Mouse (Mus musculus): ENCODE measurements around the gene Atad1. TPM values are rescaled to one million over a fixed set of nuclear protein-coding genes. Genes with fewer than 3 reads are reported as not detected.

Gene Atad1
- polyA plus RNA-seq, 1 experiment from 2014 or later = 110 TPM

DNA sequence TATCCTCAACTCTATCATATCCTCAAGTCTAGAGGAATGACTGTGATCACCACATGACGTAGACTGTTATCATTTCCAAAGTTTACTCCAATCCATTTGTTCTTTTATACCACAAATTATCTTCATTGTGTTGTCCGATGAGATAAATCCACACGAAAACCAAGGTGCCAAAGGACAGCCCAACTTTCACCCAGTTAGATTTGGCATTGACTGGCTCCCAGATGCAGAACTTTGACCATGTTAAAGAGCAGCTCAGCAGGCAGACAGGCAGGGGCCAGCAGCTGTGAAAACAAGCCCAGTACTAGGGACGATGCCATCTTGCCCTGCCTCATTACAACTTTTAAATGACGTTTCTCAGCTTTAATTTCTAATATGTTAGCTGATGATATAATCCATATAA is 80.2 kb downstream of the Atad1 start:
- 80% methylated on average over 5 of the region's 5 CpGs for WGBS
- H3K27me3 ChIP-seq (replicated peaks) = no peaks in the 10 kb centered on the region
- no peak overlapping the region for H3K4me3 ChIP-seq
- H3K9ac ChIP-seq = no peak overlapping the region
- H3K4me2 ChIP-seq = no peak overlapping the region
- H3K36me3 ChIP-seq (replicated peaks) = 0 out of 2 replicates have a peak, but pooled peaks cover 4% of the 10 kb centered on the region
- no peak overlapping the region for H3K27ac ChIP-seq
- ATAC-seq (replicated peaks) = no peak
- H3K9me3 ChIP-seq = no peaks in the 10 kb centered on the region
- H3K4me1 ChIP-seq = no peaks in the 10 kb centered on the region

DNA sequence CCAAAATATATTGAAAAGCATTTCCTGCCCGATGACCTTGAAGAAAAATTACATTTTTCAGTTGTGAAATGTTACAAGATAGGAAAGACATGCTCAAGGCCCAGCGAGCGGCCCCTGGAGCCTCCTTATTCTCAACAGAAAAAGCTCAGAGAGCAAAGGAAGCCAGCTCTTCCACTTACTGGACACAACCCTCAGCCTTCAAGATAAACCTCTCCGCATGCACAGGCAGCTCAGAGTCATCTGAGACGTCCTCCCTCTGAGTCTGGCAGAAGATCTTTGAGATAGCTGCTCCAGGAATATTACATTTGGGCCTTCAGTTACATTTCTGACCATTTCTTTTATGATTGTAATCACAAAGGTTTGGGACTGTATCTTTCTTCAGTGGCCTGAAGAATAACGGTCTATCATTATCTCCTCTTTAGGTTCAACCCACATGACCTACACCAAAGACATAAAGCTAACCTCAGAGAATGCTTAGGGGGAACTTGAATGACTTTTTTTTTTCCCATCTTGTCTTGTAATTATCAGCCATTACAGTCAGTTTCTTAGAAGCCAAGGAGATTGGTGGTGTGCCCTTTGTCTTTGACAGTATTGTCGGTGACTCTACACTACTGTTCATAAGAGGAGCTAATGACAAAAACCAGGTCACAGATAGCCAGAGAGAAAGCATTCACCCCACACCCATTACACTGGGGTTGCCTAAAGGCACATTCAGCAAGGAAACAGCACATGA is 85.8 kb downstream of the Atad1 start:
- Histone ChIP-seq H3K9me3 (no peaks in the 10 kb centered on the region), H3K9ac (no peak overlapping the region), H3K27me3 (replicated peaks) (no peaks in the 10 kb centered on the region), H3K4me2 (no peak overlapping the region), H3K27ac (no peak overlapping the region), H3K4me1 (no peaks in the 10 kb centered on the region), H3K36me3 (replicated peaks) (no peaks in the 10 kb centered on the region), H3K4me3 (no peak overlapping the region)
- no peak for ATAC-seq (replicated peaks)
- WGBS = 91% methylated on average over 7 of the region's 7 CpGs

DNA sequence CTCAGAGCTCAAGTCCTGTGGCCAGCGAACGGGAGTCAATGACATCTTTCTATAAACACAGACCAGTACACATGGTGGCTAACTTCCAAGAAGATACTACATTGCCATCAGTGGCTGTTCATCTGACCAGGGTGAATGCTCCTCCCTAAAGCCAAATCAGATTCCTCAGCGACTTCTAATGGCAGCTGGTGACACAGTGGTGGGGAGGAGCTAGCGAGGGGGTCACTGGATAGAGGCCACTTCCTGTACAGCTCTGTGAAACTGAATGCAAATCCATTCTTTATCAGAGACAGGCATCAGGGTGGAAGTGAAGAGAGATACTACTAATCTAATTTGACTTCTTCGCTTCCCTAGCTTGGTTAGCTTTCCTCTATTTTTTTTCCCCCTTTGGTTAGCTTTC is 86.5 kb downstream of the Atad1 start:
- no peak for ATAC-seq (replicated peaks)
- no peak overlapping the region for H3K9ac ChIP-seq
- 90% methylated on average over 5 of the region's 5 CpGs for WGBS

DNA sequence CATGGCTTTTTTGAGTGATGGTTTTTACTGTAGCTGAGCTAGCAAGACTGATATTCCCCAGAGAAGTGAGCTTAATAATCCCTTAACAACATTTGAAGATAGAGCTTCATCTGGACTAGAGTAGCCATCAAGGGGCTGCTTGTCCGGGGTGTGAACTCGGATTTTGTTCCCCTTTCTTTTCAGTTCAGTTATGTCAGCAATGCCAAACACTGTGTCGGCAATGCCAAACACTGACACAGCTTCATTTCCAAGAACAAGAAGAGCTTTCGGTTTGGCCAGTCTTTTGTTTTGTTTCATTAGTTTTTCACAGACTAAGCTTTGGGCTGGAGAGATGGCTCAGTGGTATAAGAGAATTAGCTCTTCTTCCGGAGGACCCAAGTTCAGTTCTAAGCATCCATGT is 88.5 kb downstream of the Atad1 start:
- Histone ChIP-seq H3K4me1 (peaks cover 7% of the 10 kb centered on the region), H3K9ac (no peak overlapping the region), H3K27ac (no peak overlapping the region), H3K4me2 (no peak overlapping the region), H3K27me3 (replicated peaks) (no peaks in the 10 kb centered on the region), H3K36me3 (replicated peaks) (no peaks in the 10 kb centered on the region), H3K4me3 (no peak overlapping the region), H3K9me3 (no peaks in the 10 kb centered on the region)
- no peak for ATAC-seq (replicated peaks)
- 85% methylated on average over 5 of the region's 5 CpGs for WGBS

More for the DNA sequence above, 86.5 kb downstream of the Atad1 start:
- H3K4me2 ChIP-seq = no peak overlapping the region
- no peaks in the 10 kb centered on the region for H3K36me3 ChIP-seq (replicated peaks)
- peaks cover 4% of the 10 kb centered on the region for H3K4me1 ChIP-seq
- H3K27me3 ChIP-seq (replicated peaks) = no peaks in the 10 kb centered on the region
- no peak overlapping the region for H3K4me3 ChIP-seq
- H3K9me3 ChIP-seq = no peaks in the 10 kb centered on the region
- H3K27ac ChIP-seq = no peak overlapping the region

DNA sequence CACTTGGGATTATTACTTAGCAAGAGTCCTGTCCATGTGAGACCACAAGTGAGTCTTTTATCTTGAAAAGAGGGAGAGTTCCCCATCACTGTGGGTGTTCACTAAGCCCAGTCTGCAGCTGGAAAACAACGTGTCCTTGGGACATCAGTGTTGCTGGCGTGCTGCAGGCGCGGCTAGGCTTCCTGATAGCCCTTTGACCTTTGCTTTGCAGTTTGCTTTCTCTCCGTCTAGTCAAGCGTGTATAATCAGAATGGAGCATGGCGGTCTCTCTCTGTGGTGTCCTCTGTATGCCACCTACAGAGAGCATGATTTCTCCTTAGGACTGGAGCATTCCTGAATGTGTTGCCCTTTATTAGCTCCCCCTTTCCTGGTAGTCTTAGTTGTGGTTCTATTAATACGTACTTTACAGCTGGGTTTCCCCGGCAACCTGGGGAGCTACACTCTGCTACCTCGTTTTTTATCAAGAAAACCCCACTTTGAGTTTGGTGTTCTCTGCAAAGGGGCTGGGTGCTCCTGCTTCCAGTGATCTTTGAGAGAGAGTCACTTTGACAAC is 91.5 kb downstream of the Atad1 start:
- peak overlapping the region; percentile 24; the same call in 1 of the 2 replicates for H3K4me2 ChIP-seq
- 12% methylated on average over 10 of the region's 10 CpGs for WGBS
- no peak overlapping the region for H3K9ac ChIP-seq
- ATAC-seq (replicated peaks) = no peak
- no peaks in the 10 kb centered on the region for H3K36me3 ChIP-seq (replicated peaks)
- no peaks in the 10 kb centered on the region for H3K27me3 ChIP-seq (replicated peaks)
- H3K4me1 ChIP-seq = peaks cover 7% of the 10 kb centered on the region
- H3K27ac ChIP-seq = no peak overlapping the region
- no peak overlapping the region for H3K4me3 ChIP-seq
- H3K9me3 ChIP-seq = no peaks in the 10 kb centered on the region

DNA sequence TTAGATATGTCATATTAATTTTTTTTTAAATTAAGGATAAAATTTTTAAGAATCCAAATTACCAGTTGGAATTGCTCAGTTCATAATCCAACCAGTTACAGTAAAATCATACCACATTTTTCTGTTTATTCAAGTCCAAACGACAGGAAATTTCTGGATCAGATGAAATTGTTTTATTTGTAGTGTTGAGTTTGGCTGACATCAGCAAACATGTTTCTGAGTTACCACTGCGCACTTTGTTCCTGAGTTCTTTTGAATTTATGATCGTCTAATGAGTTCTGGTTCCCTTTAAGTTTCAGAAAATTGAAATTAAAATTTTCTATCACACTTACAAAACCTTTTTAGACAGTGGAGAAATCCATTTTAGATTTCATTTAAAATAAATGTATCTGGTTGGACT is 93.2 kb downstream of the Atad1 start:
- Histone ChIP-seq H3K9me3 (no peaks in the 10 kb centered on the region), H3K27me3 (replicated peaks) (no peaks in the 10 kb centered on the region), H3K4me3 (no peak overlapping the region), H3K27ac (no peak overlapping the region), H3K9ac (no peak overlapping the region), H3K4me2 (no peak overlapping the region), H3K4me1 (peaks cover 7% of the 10 kb centered on the region), H3K36me3 (replicated peaks) (no peaks in the 10 kb centered on the region)
- no peak for ATAC-seq (replicated peaks)
- WGBS = 92% methylated on average over 3 of the region's 3 CpGs

DNA sequence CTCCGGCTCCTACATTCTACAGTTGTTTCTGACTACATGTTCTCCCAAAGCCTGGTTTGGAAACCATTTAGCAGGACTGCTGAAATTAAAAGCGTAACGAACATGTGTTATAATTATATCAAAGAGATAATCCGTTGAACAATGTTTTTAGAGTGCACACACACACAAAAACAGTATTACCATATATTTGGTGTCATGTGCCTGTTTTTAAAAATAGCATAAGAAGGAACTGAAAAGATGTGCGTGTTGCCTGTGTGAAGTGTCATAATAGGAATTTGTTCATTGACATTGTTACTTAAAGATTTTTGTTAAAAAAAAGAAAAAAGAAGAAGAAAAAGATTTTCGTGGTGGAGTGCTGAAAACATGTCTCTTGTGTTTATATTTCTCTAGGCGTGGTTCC is 93.6 kb downstream of the Atad1 start:
- ATAC-seq (replicated peaks) = no peak

DNA sequence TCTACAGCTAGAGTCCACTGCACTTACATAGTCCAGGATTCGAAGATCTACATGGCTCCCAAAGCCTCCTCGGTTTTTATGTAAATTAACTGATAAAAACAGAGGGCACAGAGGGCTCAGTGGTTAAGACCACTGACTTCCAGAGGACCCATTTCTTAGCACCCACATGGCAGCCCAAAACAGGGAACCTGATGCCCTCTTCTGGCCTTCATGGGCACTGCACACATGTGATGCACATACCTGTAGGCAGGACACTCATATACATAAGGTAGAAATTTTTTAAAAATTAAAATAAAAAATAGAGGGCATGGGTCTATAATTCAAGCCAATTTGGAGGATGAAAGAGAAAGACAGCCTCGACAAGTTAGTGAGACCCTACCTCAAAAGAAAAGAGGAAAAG is 95.9 kb downstream of the Atad1 start:
- peaks cover 7% of the 10 kb centered on the region for H3K4me1 ChIP-seq
- H3K9me3 ChIP-seq = no peaks in the 10 kb centered on the region
- no peak overlapping the region for H3K27ac ChIP-seq
- no peak overlapping the region for H3K9ac ChIP-seq
- H3K36me3 ChIP-seq (replicated peaks) = no peaks in the 10 kb centered on the region
- H3K27me3 ChIP-seq (replicated peaks) = no peaks in the 10 kb centered on the region
- WGBS = 93% methylated on average over 3 of the region's 3 CpGs
- H3K4me3 ChIP-seq = no peak overlapping the region
- no peak for ATAC-seq (replicated peaks)
- no peak overlapping the region for H3K4me2 ChIP-seq

More for the DNA sequence above, 93.6 kb downstream of the Atad1 start:
- H3K36me3 ChIP-seq (replicated peaks) = no peaks in the 10 kb centered on the region
- H3K4me3 ChIP-seq = no peak overlapping the region
- peaks cover 7% of the 10 kb centered on the region for H3K4me1 ChIP-seq
- no peak overlapping the region for H3K4me2 ChIP-seq
- no peak overlapping the region for H3K27ac ChIP-seq
- H3K27me3 ChIP-seq (replicated peaks) = no peaks in the 10 kb centered on the region
- 91% methylated on average over 7 of the region's 7 CpGs for WGBS
- no peaks in the 10 kb centered on the region for H3K9me3 ChIP-seq
- no peak overlapping the region for H3K9ac ChIP-seq

DNA sequence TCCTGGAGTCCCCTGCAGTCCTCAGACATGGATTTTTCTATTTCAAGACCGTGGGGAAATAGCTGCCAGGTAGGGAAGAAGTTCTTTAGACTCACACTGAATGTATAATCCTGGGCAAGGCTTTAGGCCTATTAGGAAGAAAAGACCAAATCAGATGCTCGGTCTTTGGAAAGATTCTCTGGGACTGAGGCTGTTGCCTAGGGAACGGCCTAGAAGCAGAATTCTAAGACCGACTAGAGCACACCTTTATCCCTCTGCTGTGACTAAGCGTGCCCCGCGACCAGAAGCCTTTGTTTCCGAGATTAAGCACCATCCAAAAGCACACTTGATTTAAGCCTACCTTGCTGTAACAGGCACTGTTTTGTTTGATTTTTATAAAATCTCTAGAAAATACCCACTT is 97.6 kb downstream of the Atad1 start:
- Histone ChIP-seq H3K27ac (no peak overlapping the region), H3K9me3 (no peaks in the 10 kb centered on the region), H3K4me2 (no peak overlapping the region), H3K27me3 (replicated peaks) (no peaks in the 10 kb centered on the region), H3K4me1 (0 out of 2 replicates have a peak, but pooled peaks cover 4% of the 10 kb centered on the region), H3K4me3 (no peak overlapping the region), H3K9ac (no peak overlapping the region), H3K36me3 (replicated peaks) (no peaks in the 10 kb centered on the region)
- 16% methylated on average over 8 of the region's 8 CpGs for WGBS
- ATAC-seq (replicated peaks) = peak; percentile 35; the same call in 1 of the 2 replicates

DNA sequence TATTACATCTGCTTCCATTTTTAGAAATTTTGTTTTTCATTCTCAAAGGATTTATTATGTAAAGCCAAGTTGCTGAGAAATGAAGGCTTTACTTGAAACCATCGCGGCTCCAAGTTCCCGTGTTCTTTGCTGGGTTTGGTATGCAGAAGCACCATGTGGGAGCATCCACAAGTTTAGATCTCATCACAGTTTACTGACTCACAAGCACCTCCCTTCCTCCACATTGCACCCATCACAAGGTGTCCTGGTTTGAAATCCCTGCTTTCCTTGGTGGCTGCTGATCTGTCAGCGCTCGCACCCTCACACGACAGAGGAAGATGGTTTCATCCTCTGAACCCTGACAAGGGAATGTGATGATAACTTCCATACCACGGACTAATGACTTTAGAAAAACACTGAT is 98.1 kb downstream of the Atad1 start:
- Histone ChIP-seq H3K4me1 (0 out of 2 replicates have a peak, but pooled peaks cover 4% of the 10 kb centered on the region), H3K4me3 (no peak overlapping the region), H3K4me2 (no peak overlapping the region), H3K27ac (no peak overlapping the region), H3K9ac (no peak overlapping the region), H3K9me3 (no peaks in the 10 kb centered on the region), H3K36me3 (replicated peaks) (no peaks in the 10 kb centered on the region), H3K27me3 (replicated peaks) (no peaks in the 10 kb centered on the region)
- 0 out of 2 replicates have a peak, but pooled peaks have one; percentile 22 for ATAC-seq (replicated peaks)
- 73% methylated on average over 7 of the region's 7 CpGs for WGBS

DNA sequence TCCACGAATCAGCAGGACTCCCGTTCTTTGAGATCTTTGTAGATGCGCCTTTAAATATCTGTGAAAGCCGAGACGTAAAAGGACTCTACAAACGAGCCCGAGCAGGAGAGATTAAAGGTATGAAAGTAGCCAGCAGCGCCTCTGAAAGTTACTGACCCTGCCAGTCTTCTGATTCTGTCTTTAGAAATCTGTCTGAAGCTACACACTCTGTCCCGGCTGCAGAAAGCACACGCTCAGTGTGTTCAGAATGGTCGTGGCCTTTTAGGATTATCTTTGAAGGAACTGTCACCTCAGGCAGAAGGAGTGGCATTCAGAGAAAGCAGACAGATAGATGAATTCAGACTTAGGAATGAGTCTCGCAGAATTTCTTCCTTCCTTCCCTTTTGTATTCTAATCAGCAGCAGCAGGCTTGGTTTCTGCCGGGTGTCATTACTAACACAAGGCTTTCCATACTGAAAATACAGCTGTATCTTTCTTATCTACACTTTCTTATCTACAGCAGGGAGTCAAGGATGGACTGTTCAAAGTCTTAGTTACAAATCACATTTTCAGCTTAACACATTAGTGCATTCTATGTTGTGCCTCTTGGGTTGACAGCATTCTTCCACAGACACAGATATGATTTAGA is 101.2 kb downstream of the Atad1 start:
- no peaks in the 10 kb centered on the region for H3K27me3 ChIP-seq (replicated peaks)
- H3K36me3 ChIP-seq (replicated peaks) = no peaks in the 10 kb centered on the region
- peak; percentile 69 for ATAC-seq (replicated peaks)
- H3K4me2 ChIP-seq = peak overlapping the region; percentile 14
- no peak overlapping the region for H3K4me3 ChIP-seq
- no peaks in the 10 kb centered on the region for H3K9me3 ChIP-seq
- H3K9ac ChIP-seq = no peak overlapping the region
- no peak overlapping the region for H3K27ac ChIP-seq
- H3K4me1 ChIP-seq = 0 out of 2 replicates have a peak, but pooled peaks cover 4% of the 10 kb centered on the region
- 21% methylated on average over 13 of the region's 13 CpGs for WGBS

DNA sequence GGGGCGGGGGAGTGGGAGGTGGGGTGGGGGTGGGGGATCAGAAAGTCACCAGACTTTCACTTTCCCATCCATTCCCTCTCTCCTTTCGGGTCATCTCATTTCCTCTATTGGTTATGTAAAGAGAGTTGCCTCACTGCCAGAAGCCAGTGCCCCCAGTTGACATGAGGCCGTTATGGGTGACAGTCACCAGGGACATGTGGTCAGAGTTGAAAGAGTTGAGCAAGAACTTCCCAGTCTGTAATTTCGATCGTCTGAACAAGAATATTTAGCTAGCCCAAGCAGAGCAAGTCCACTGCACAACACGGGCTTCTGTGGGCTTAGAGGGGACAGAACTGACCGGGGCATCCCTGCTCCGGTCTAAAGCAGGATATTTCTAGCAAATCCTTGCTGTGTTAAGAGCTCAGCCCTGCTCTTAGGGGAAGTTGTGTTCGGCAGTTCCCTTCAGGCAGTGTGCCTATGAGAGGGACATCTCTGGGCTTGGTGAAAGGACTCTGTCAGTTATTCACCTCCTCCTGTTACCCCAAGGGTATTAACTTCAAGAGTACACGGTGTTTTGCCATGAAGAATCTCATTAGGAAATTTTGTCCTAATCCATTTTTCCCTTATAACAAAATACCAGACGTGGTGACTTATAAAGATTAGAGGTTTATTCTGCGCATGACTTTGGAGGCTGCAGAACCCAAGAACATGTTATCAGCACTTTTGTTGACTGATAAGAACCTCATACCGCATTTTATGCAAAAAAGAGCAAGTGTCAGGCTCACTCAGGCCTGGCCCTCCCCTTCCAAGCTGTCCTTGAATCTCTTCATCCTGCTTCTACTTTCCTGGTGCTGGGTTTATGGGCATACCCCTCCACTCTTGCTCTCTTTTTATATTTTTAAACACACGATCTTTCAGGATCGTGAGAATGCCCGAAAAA is 102.0 kb downstream of the Atad1 start:
- ATAC-seq (replicated peaks) = peak; percentile 34; the same call in 1 of the 2 replicates
- no peaks in the 10 kb centered on the region for H3K36me3 ChIP-seq (replicated peaks)
- H3K4me2 ChIP-seq = peak overlapping the region; percentile 14
- H3K4me3 ChIP-seq = no peak overlapping the region
- H3K27me3 ChIP-seq (replicated peaks) = no peaks in the 10 kb centered on the region
- H3K4me1 ChIP-seq = 0 out of 2 replicates have a peak, but pooled peaks cover 4% of the 10 kb centered on the region
- H3K9me3 ChIP-seq = no peaks in the 10 kb centered on the region
- no peak overlapping the region for H3K9ac ChIP-seq
- WGBS = 56% methylated on average over 15 of the region's 16 CpGs
- H3K27ac ChIP-seq = no peak overlapping the region
